Mouse (Mus musculus): ENCODE results near the gene Gngt2. TPM values are rescaled to one million over a fixed set of nuclear protein-coding genes. Genes with fewer than 3 reads are reported as not detected.

Gene Gngt2
- polyA plus RNA-seq, 1 experiment from 2014 or later: 34.1 TPM

- no peak overlapping the region for H3K27ac ChIP-seq (replicated peaks in 1 of 2; ENCODE audit: control insufficient read depth in 1 of 2, insufficient read depth in 1 of 2, low read depth in 2 of 2, low read length in 2 of 2)
- H3K9me3 ChIP-seq (ENCODE audit: control insufficient read depth, low read length): no peaks in the 10 kb centered on the region
- H3K36me3 ChIP-seq (ENCODE audit: control insufficient read depth, insufficient read depth, low read length): peaks cover 6% of the 10 kb centered on the region; the same call in 1 of the 2 replicates
- H3K27me3 ChIP-seq (ENCODE audit: control insufficient read depth, insufficient read depth, low read length): peaks cover 62% of the 10 kb centered on the region
- ATAC-seq (ENCODE audit: insufficient number of reproducible peaks, insufficient read depth, low FRiP score, low read depth): no peak
- 8% methylated on average over 80 of the region's 80 CpGs for WGBS
- H3K4me3 ChIP-seq (ENCODE audit: control insufficient read depth in 1 of 2, insufficient read depth in 1 of 2, low read depth in 1 of 2, low read length in 2 of 2): peak overlapping the region; percentile 21 to 35
- peak overlapping the region; percentile 64 for H3K4me2 ChIP-seq (ENCODE audit: low read length)
- H3K9ac ChIP-seq (ENCODE audit: low read length): peak overlapping the region; percentile 36; the same call in 1 of the 2 replicates
- peaks cover 21 to 43% of the 10 kb centered on the region in 2 experiments for H3K4me1 ChIP-seq (ENCODE audit: control insufficient read depth in 2 of 2, insufficient read depth in 2 of 2, low read length in 2 of 2)
Observed at GRCm38 (mm10) chr11:95830411-95831275, 6.4 kb upstream of the Gngt2 start.

- Histone ChIP-seq H3K4me3 (ENCODE audit: control insufficient read depth in 1 of 2, insufficient read depth in 1 of 2, low read depth in 1 of 2, low read length in 2 of 2) (peak overlapping the region; percentile 21 to 35), H3K27ac (replicated peaks in 1 of 2; ENCODE audit: control insufficient read depth in 1 of 2, insufficient read depth in 1 of 2, low read depth in 2 of 2, low read length in 2 of 2) (no peak overlapping the region), H3K27me3 (ENCODE audit: control insufficient read depth, insufficient read depth, low read length) (peaks cover 62% of the 10 kb centered on the region), H3K4me1 (ENCODE audit: control insufficient read depth in 2 of 2, insufficient read depth in 2 of 2, low read length in 2 of 2) (peaks cover 27 to 49% of the 10 kb centered on the region in 2 experiments), H3K4me2 (ENCODE audit: low read length) (peak overlapping the region; percentile 64), H3K36me3 (ENCODE audit: control insufficient read depth, insufficient read depth, low read length) (peaks cover 6% of the 10 kb centered on the region; the same call in 1 of the 2 replicates), H3K9me3 (ENCODE audit: control insufficient read depth, low read length) (no peaks in the 10 kb centered on the region), H3K9ac (ENCODE audit: low read length) (no peak overlapping the region; the same call in 1 of the 2 replicates)
- 10% methylated on average over 10 of the region's 10 CpGs for WGBS
- ATAC-seq (ENCODE audit: insufficient number of reproducible peaks, insufficient read depth, low FRiP score, low read depth): no peak
Observed at GRCm38 (mm10) chr11:95831276-95831619, 5.8 kb upstream of the Gngt2 start.

GRCm38 (mm10) chr11:95831641-95832040, 5.4 kb upstream of the Gngt2 start:
- Histone ChIP-seq H3K4me3 (ENCODE audit: control insufficient read depth in 1 of 2, insufficient read depth in 1 of 2, low read depth in 1 of 2, low read length in 2 of 2) (peak overlapping the region in 1 of 2 experiments; percentile 35; a peak in 1 of 4 replicates), H3K27ac (replicated peaks in 1 of 2; ENCODE audit: control insufficient read depth in 1 of 2, insufficient read depth in 1 of 2, low read depth in 2 of 2, low read length in 2 of 2) (no peak overlapping the region), H3K9me3 (ENCODE audit: control insufficient read depth, low read length) (no peaks in the 10 kb centered on the region), H3K4me2 (ENCODE audit: low read length) (peak overlapping the region; percentile 64), H3K27me3 (ENCODE audit: control insufficient read depth, insufficient read depth, low read length) (peaks cover 62% of the 10 kb centered on the region), H3K36me3 (ENCODE audit: control insufficient read depth, insufficient read depth, low read length) (peaks cover 6% of the 10 kb centered on the region; the same call in 1 of the 2 replicates), H3K4me1 (ENCODE audit: control insufficient read depth in 2 of 2, insufficient read depth in 2 of 2, low read length in 2 of 2) (peaks cover 30 to 52% of the 10 kb centered on the region in 2 experiments), H3K9ac (ENCODE audit: low read length) (no peak overlapping the region)
- ATAC-seq (ENCODE audit: insufficient number of reproducible peaks, insufficient read depth, low FRiP score, low read depth): no peak
- 18% methylated on average over 14 of the region's 15 CpGs for WGBS

GRCm38 (mm10) chr11:95832129-95833005, 4.6 kb upstream of the Gngt2 start:
- Histone ChIP-seq H3K27ac (replicated peaks in 1 of 2; ENCODE audit: control insufficient read depth in 1 of 2, insufficient read depth in 1 of 2, low read depth in 2 of 2, low read length in 2 of 2) (no peak overlapping the region), H3K4me3 (ENCODE audit: control insufficient read depth in 1 of 2, insufficient read depth in 1 of 2, low read depth in 1 of 2, low read length in 2 of 2) (no peak overlapping the region), H3K4me1 (ENCODE audit: control insufficient read depth in 2 of 2, insufficient read depth in 2 of 2, low read length in 2 of 2) (peaks cover 37 to 54% of the 10 kb centered on the region in 2 experiments), H3K9ac (ENCODE audit: low read length) (no peak overlapping the region), H3K27me3 (ENCODE audit: control insufficient read depth, insufficient read depth, low read length) (peaks cover 62% of the 10 kb centered on the region), H3K9me3 (ENCODE audit: control insufficient read depth, low read length) (no peaks in the 10 kb centered on the region), H3K36me3 (ENCODE audit: control insufficient read depth, insufficient read depth, low read length) (peaks cover 6% of the 10 kb centered on the region; the same call in 1 of the 2 replicates), H3K4me2 (ENCODE audit: low read length) (no peak overlapping the region)
- ATAC-seq (ENCODE audit: insufficient number of reproducible peaks, insufficient read depth, low FRiP score, low read depth): no peak
- 51% methylated on average over 18 of the region's 18 CpGs for WGBS

GRCm38 (mm10) chr11:95833006-95833570, 3.9 kb upstream of the Gngt2 start:
- 32% methylated on average over 8 of the region's 8 CpGs for WGBS
- H3K4me3 ChIP-seq (ENCODE audit: control insufficient read depth in 1 of 2, insufficient read depth in 1 of 2, low read depth in 1 of 2, low read length in 2 of 2): no peak overlapping the region
- H3K27ac ChIP-seq (replicated peaks in 1 of 2; ENCODE audit: control insufficient read depth in 1 of 2, insufficient read depth in 1 of 2, low read depth in 2 of 2, low read length in 2 of 2): no peak overlapping the region
- no peak overlapping the region for H3K4me2 ChIP-seq (ENCODE audit: low read length)
- H3K9ac ChIP-seq (ENCODE audit: low read length): no peak overlapping the region
- no peaks in the 10 kb centered on the region for H3K9me3 ChIP-seq (ENCODE audit: control insufficient read depth, low read length)
- no peak for ATAC-seq (ENCODE audit: insufficient number of reproducible peaks, insufficient read depth, low FRiP score, low read depth)
- peaks cover 6% of the 10 kb centered on the region; the same call in 1 of the 2 replicates for H3K36me3 ChIP-seq (ENCODE audit: control insufficient read depth, insufficient read depth, low read length)
- peaks cover 40 to 61% of the 10 kb centered on the region in 2 experiments for H3K4me1 ChIP-seq (ENCODE audit: control insufficient read depth in 2 of 2, insufficient read depth in 2 of 2, low read length in 2 of 2)
- H3K27me3 ChIP-seq (ENCODE audit: control insufficient read depth, insufficient read depth, low read length): peaks cover 58% of the 10 kb centered on the region

- 15% methylated on average over 18 of the region's 18 CpGs for WGBS
- peak overlapping the region; percentile 1; the same call in 1 of the 2 replicates for H3K9ac ChIP-seq (ENCODE audit: low read length)
- no peak overlapping the region for H3K4me3 ChIP-seq (ENCODE audit: control insufficient read depth in 1 of 2, insufficient read depth in 1 of 2, low read depth in 1 of 2, low read length in 2 of 2)
- peaks cover 40 to 66% of the 10 kb centered on the region in 2 experiments for H3K4me1 ChIP-seq (ENCODE audit: control insufficient read depth in 2 of 2, insufficient read depth in 2 of 2, low read length in 2 of 2)
- H3K27me3 ChIP-seq (ENCODE audit: control insufficient read depth, insufficient read depth, low read length): peaks cover 53% of the 10 kb centered on the region
- peak overlapping the region; percentile 11 for H3K4me2 ChIP-seq (ENCODE audit: low read length)
- ATAC-seq (ENCODE audit: insufficient number of reproducible peaks, insufficient read depth, low FRiP score, low read depth): no peak
- H3K27ac ChIP-seq (replicated peaks in 1 of 2; ENCODE audit: control insufficient read depth in 1 of 2, insufficient read depth in 1 of 2, low read depth in 2 of 2, low read length in 2 of 2): no peak overlapping the region
- H3K9me3 ChIP-seq (ENCODE audit: control insufficient read depth, low read length): no peaks in the 10 kb centered on the region
- peaks cover 6% of the 10 kb centered on the region; the same call in 1 of the 2 replicates for H3K36me3 ChIP-seq (ENCODE audit: control insufficient read depth, insufficient read depth, low read length)
Observed at GRCm38 (mm10) chr11:95833631-95834142, 3.3 kb upstream of the Gngt2 start.

All from heart, embryonic 14.5 days (tissue).